Mouse (Mus musculus) liver, embryonic 16.5 days (tissue): ENCODE measurements around the gene Sorbs1. TPM values are rescaled to one million over a fixed set of nuclear protein-coding genes. Genes with fewer than 3 reads are reported as not detected.

Experiments
- ATAC-seq: fragments of 200-750 bp; cut with Nextera tagmentation; 2 replicates; pipeline ENCODE4 v1.8.0; 2017; ENCODE audit warnings: low read depth, mild to moderate bottlenecking, moderate number of reproducible peaks, moderate library complexity
- H3K27ac ChIP-seq: fragments of 300-500 bp; sonication (generic); 2 replicates; pipeline ENCODE4 v1.5.1; 2014; ENCODE audit warnings: mild to moderate bottlenecking, low read length
- H3K27me3 ChIP-seq: fragments of 300-500 bp; sonication (generic); 2 replicates; pipeline ENCODE4 v1.6.1; 2014; ENCODE audit warnings: low read depth, low read length, mixed read lengths; ENCODE audit not compliant: control insufficient read depth, insufficient read depth
- H3K36me3 ChIP-seq: fragments of 300-500 bp; sonication (generic); 2 replicates; pipeline ENCODE4 v1.6.1; 2014; ENCODE audit warnings: mild to moderate bottlenecking; ENCODE audit not compliant: control insufficient read depth, insufficient read depth
- H3K4me1 ChIP-seq: fragments of 300-500 bp; sonication (generic); 2 replicates; pipeline ENCODE4 v1.6.1; 2014; ENCODE audit warnings: low read depth, low read length, mixed read lengths; ENCODE audit not compliant: control insufficient read depth
- H3K4me2 ChIP-seq: fragments of 300-500 bp; sonication (generic); 2 replicates; pipeline ENCODE4 v1.6.1; 2014; ENCODE audit warnings: low read depth, low read length, mixed read lengths
- H3K4me3 ChIP-seq: fragments of 300-500 bp; sonication (generic); 2 replicates; pipeline ENCODE4 v1.5.1; 2014; ENCODE audit warnings: low read depth, mild to moderate bottlenecking, low read length
- H3K9ac ChIP-seq: fragments of 300-500 bp; sonication (generic); 2 replicates; pipeline ENCODE4 v1.6.1; 2014; ENCODE audit warnings: low read depth, low read length
- H3K9me3 ChIP-seq: fragments of 300-500 bp; sonication (generic); replicated peaks from 2 replicates; pipeline ENCODE4 v1.6.1; 2016; ENCODE audit warnings: low read length; ENCODE audit not compliant: control insufficient read depth
- WGBS: fragments of 180-500 bp; shearing (Covaris S2); extraction: QIAGEN DNeasy Blood & Tissue Kit; methylation state at CpG from one replicate; pipeline ENCODE4 v1.1.7; 2014; ENCODE audit not compliant: insufficient replicate concordance; 5-methylcytosine and 5-hydroxymethylcytosine counted together
- polyA plus RNA-seq: library from polyadenylated mRNA; unstranded; fragments of >200 nt; fragmentation: Nextera tagmentation; extraction: Ambion mirVana; gene quantifications from 2 replicates; pipeline ENCODE4 v1.2.1, GENCODE M21; 2015

The Sorbs1 gene
- polyA plus RNA-seq, 1 experiment from 2014 or later: 39.6 TPM

DNA sequence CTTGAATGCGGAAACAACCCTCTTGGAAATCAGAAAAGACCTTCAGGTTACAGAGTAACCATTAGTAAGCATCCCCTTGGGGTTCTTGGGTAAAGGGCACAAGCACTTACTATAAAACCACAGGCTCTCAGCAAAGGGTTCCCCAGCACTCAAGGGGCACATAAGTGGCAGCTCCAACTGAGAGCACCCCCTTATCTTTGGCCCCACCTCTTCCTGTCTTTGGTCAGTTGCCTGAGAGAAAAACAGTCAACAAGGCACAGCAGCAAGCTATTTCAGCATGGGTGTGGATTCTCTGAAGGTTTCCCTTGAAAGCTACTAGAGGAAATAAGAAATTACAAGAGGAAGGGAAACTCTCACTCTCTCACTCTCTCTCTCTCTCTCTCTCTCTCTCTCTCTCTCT, 246.2 kb downstream of the Sorbs1 start:
- ATAC-seq: no peak
- Histone ChIP-seq H3K9ac (no peak overlapping the region), H3K27ac (peak overlapping the region; percentile 30; the same call in 1 of the 2 replicates), H3K9me3 (no peaks in the 10 kb centered on the region), H3K36me3 (no peaks in the 10 kb centered on the region), H3K4me1 (peaks cover 25% of the 10 kb centered on the region), H3K27me3 (peaks cover 9% of the 10 kb centered on the region), H3K4me2 (no peak overlapping the region), H3K4me3 (no peak overlapping the region)
- WGBS: 38% methylated on average over 1 of the region's 1 CpGs

DNA sequence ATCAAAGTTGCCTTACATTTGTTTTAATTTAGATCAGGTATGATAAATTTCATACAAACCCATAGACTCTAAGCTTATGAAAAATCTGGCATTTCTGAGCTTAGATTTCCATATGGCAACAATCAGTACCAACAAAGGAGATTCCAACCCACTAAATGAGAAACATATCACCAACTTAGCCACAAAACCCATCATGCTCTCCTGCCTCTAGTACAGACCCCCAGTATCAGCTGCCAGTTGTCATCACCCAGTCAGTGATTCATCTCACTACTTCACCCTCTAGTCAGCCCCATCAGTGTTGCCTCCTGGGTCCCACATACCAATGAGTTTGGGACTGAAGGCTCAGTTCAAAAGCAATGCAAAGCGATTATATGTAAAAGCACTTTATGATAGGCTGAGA, 254.1 kb downstream of the Sorbs1 start:
- H3K4me3 ChIP-seq: no peak overlapping the region
- H3K9me3 ChIP-seq: no peaks in the 10 kb centered on the region
- H3K27me3 ChIP-seq: no peaks in the 10 kb centered on the region
- H3K4me1 ChIP-seq: peaks cover 7% of the 10 kb centered on the region; the same call in 1 of the 2 replicates
- no peak overlapping the region for H3K9ac ChIP-seq
- WGBS: 81% methylated on average over 1 of the region's 1 CpGs
- no peak for ATAC-seq
- H3K4me2 ChIP-seq: no peak overlapping the region
- H3K36me3 ChIP-seq: no peaks in the 10 kb centered on the region
- no peak overlapping the region for H3K27ac ChIP-seq

DNA sequence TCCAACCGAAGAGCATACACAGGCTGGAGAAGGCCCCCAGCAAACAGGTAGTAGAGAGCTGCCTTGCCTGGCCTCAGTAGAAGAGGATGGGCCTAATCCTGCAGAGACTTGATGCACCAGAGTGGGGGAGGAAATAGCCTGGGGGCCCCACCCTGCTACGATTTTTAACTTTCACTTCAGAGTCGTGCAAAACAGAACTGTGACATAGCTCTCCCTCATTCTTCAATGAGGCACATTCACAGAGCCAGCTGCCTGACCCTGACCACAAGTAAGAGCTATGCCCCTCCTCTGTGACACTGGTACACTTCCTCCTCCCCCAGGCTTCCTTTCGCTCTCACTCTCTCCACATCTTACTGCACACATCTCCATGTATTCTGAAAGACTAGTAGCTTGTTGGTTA, 256.2 kb downstream of the Sorbs1 start:
- Histone ChIP-seq H3K4me1 (peaks cover 7% of the 10 kb centered on the region; the same call in 1 of the 2 replicates), H3K9me3 (no peaks in the 10 kb centered on the region), H3K27ac (no peak overlapping the region), H3K27me3 (no peaks in the 10 kb centered on the region), H3K4me3 (no peak overlapping the region), H3K9ac (no peak overlapping the region), H3K4me2 (no peak overlapping the region), H3K36me3 (no peaks in the 10 kb centered on the region)
- ATAC-seq: no peak
- 22% methylated on average over 4 of the region's 4 CpGs for WGBS

DNA sequence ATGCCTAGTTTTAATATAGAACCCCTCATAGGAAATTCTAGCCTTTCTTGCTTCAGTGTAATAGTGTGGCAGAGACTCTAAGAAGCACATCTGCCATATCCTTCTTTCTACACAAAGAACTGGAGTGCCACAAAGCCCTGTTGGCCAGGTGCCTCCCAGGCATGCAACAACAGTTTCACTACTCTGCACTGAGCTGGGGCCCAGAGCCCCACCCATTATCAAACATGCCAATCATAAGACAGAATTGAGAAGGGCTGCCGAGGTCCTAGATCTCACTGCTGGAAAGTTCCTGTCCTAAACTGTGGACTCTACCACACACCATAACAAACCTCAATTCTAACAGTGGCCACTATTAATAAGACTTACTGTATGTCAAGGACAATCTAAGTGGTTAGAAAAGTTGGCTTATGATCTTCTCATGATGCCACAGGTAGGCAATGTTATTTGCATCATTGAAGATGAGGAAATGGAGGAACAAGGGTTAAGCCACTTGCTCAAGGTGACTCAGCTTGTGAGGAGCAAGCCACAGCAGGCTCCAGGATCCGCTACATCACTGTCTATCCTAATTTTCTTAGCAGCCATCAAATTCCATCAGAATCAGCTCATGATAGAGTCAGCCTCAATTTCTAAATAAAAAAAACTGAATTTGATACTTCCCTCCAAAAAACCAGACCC, 257.1 kb downstream of the Sorbs1 start:
- whole genome bisulfite sequencing: 44% methylated on average over 2 of the region's 2 CpGs
- H3K4me3 ChIP-seq: no peak overlapping the region
- ATAC-seq: no peak
- peaks cover 7% of the 10 kb centered on the region; the same call in 1 of the 2 replicates for H3K4me1 ChIP-seq
- H3K4me2 ChIP-seq: no peak overlapping the region
- H3K36me3 ChIP-seq: no peaks in the 10 kb centered on the region
- no peaks in the 10 kb centered on the region for H3K9me3 ChIP-seq
- H3K27me3 ChIP-seq: no peaks in the 10 kb centered on the region
- no peak overlapping the region for H3K27ac ChIP-seq
- no peak overlapping the region for H3K9ac ChIP-seq

DNA sequence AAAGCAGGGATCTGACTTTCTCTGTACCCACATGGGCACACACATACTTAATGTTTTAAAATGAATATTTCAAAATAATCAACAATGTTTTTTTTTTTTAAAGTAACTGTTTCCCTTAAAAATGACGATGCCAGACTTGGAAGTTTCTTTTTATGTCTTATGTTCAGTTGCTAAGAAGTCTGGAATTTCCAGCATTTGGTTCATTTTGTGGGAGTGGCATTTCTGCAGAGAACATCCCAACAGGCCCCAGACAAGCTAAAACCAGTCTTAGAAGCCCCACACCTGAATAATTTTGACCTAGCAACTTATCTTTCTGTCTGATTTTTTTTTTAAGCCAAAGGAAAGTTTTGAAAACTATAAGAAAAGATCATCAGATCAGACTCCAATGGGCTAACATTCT, 258.0 kb downstream of the Sorbs1 start:
- 72% methylated on average over 1 of the region's 1 CpGs for WGBS
- no peak overlapping the region for H3K4me3 ChIP-seq
- no peak overlapping the region for H3K4me2 ChIP-seq
- no peaks in the 10 kb centered on the region for H3K9me3 ChIP-seq
- no peak overlapping the region for H3K27ac ChIP-seq
- ATAC-seq: no peak
- peaks cover 7% of the 10 kb centered on the region; the same call in 1 of the 2 replicates for H3K4me1 ChIP-seq
- H3K9ac ChIP-seq: no peak overlapping the region
- H3K27me3 ChIP-seq: no peaks in the 10 kb centered on the region
- H3K36me3 ChIP-seq: no peaks in the 10 kb centered on the region

DNA sequence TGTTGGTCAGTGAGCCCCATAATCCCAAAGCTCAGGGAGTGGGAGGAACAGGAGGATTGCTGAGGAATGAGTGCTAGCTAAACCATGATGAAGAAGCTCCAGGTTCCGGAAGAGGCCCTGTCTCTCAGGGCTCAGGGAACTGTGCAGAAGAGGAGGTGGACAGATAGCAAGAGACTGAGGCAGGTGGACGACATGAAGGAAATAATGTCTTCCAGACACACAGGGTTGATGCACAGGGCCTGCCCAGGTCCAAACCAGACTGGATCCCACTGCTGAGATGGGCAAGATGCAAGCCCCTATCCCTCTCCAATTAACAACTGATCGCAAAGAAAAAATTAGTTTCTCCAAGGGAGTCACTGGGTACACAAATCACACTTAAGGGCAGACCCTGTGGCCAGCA, 258.8 kb downstream of the Sorbs1 start:
- no peaks in the 10 kb centered on the region for H3K27me3 ChIP-seq
- no peaks in the 10 kb centered on the region for H3K9me3 ChIP-seq
- H3K27ac ChIP-seq: no peak overlapping the region
- ATAC-seq: no peak
- H3K4me3 ChIP-seq: no peak overlapping the region
- WGBS: 74% methylated on average over 3 of the region's 3 CpGs
- H3K36me3 ChIP-seq: no peaks in the 10 kb centered on the region
- H3K4me2 ChIP-seq: no peak overlapping the region
- H3K9ac ChIP-seq: no peak overlapping the region
- peaks cover 7% of the 10 kb centered on the region; the same call in 1 of the 2 replicates for H3K4me1 ChIP-seq

DNA sequence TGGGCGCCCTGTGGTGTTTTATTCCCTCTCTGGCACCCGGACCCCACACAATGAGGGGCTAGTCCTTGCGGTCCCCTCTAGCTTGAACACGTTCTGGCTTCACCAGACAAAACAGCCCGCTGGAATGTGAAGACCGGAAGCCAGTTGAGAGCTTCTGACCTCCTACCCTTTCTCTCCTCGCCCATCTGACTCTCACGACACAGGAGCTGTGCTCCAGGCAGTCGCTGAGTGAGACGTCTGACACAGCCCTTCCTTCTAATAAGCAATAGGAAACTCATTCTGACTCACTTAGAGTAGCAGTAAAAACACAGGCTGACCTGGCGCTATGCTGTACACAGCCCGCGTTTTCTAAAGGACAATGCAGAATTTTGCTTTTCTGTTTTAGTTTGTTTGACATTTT, 259.8 kb downstream of the Sorbs1 start:
- Histone ChIP-seq H3K27ac (no peak overlapping the region), H3K36me3 (no peaks in the 10 kb centered on the region), H3K9me3 (no peaks in the 10 kb centered on the region), H3K9ac (no peak overlapping the region), H3K4me1 (peaks cover 7% of the 10 kb centered on the region; the same call in 1 of the 2 replicates), H3K4me3 (no peak overlapping the region), H3K4me2 (no peak overlapping the region), H3K27me3 (no peaks in the 10 kb centered on the region)
- WGBS: 51% methylated on average over 13 of the region's 13 CpGs
- no peak for ATAC-seq

DNA sequence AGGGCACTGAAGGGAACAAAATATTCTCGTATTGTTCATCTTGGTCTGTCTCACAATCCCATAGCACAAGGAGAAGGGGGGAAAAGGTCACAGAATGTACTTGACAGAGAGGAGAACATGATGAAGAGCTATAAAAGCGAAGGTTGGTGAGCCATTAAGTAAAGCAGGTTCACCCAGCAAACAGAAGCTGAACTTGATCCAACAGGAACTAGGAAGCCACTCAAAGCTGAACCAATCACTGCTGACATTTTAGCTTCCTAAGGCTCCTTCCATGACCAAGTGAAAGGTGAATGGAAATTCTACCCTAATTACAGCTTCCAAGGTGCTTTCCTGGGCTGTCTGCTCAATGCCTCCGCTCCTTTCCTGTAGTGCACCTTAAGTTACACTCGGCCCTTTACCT, 262.5 kb downstream of the Sorbs1 start:
- H3K27ac ChIP-seq: no peak overlapping the region
- H3K27me3 ChIP-seq: no peaks in the 10 kb centered on the region
- no peak overlapping the region for H3K9ac ChIP-seq
- no peaks in the 10 kb centered on the region for H3K4me1 ChIP-seq
- H3K4me3 ChIP-seq: no peak overlapping the region
- no peaks in the 10 kb centered on the region for H3K9me3 ChIP-seq
- WGBS: 85% methylated on average over 4 of the region's 4 CpGs
- no peak for ATAC-seq
- no peaks in the 10 kb centered on the region for H3K36me3 ChIP-seq
- no peak overlapping the region for H3K4me2 ChIP-seq

GRCm38 (mm10) chr19:40249352-40249751, 264.2 kb downstream of the Sorbs1 start:
- no peak overlapping the region for H3K9ac ChIP-seq
- ATAC-seq: no peak
- H3K4me2 ChIP-seq: no peak overlapping the region
- no peaks in the 10 kb centered on the region for H3K9me3 ChIP-seq
- no peak overlapping the region for H3K27ac ChIP-seq
- H3K36me3 ChIP-seq: no peaks in the 10 kb centered on the region
- H3K4me1 ChIP-seq: no peaks in the 10 kb centered on the region
- H3K4me3 ChIP-seq: no peak overlapping the region
- no peaks in the 10 kb centered on the region for H3K27me3 ChIP-seq
- WGBS: 38% methylated on average over 11 of the region's 11 CpGs
